Mouse (Mus musculus) spleen, postnatal 4 days (tissue): ENCODE results near the gene Zfp668.
"Not testable (repeated sequence)": the region's sequence is repeated elsewhere in the genome, so short reads cannot be mapped to it uniquely, and the experiment has no call there.

Source experiments
- DNase-seq, 2 experiments: peaks; one replicate each; pipeline ENCODE4 v3.0.0; 2022; ENCODE audit warnings: low spot score in 2 of 2

Zfp668 gene

GRCm38 (mm10) chr7:127876467-127877348, at the start of gene Zfp668:
TSS of gene Zfp668 (minus strand) at chr7:127876828.
- DNase-seq, result peak; percentile 89 to 95

DNA sequence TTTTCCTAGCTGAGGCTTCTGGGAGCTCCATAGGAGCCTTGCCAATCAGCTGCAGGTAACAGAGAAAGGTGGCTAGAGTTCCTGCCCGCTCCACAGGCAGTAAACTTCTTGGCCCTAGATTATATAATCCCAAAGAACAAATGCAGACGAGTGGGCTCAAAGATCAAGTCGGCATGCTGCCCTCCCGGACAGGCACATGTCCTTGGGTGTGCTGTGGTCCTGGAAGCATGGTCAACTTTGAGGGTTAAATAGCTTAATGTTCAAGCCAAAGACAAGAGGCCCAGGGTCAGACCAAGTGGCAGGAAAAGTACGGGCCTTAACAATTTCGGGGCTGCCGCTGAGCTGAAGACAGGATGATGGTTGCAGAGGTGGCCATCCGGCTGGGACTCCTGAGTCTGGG, 49.4 kb upstream of the Zfp668 start:
- no peak for DNase-seq

GRCm38 (mm10) chr7:127925252-127925651, 48.6 kb upstream of the Zfp668 start:
- DNase-seq, result no peak

DNA sequence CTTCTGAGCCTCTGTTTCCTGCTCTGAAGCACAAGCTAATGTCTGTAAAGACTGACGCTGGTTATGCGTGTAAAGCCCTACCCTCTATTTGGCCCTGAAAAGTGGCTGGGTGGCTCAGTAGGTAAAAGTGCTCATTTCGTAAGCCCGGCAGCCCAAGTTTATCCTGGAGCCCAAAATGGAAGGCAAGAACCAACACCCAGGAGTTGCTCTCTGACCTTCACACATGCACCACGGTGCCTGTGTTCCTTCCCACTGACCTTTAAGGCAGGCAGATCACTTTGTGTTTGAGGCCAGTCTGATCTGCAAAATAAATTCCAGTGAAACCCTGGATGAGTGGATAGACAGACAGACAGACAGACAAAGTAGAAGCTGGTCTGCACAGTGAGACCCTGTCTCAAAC, 47.1 kb upstream of the Zfp668 start:
- no peak for DNase-seq

- DNase-seq, result no peak
Measured at GRCm38 (mm10) chr7:127922451-127923275, 46.0 kb upstream of the Zfp668 start.

GRCm38 (mm10) chr7:127921516-127921915, 44.9 kb upstream of the Zfp668 start:
- peak in 1 of 2 experiments; percentile 49 for DNase-seq

DNA sequence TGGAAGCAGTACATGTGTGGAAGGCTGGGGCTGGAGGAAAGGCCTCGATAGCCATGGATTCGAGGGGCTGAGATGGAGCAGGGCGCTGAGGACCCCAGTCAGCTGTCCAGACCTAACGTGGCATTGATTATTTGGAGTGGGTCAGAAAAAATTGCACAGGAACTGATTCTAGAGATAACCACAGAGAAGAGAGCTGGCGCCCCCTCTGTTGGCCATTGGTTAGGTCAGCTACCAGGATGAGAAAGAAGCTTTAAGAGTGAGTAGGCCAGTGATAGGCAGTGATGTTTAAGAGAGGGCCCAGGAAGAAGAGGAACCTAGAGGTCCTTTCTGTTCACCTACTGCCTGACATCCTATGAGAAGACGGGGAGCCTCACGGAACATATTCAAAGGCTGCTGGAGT, 42.7 kb upstream of the Zfp668 start:
- peak in 1 of 2 experiments; percentile 51 for DNase-seq

GRCm38 (mm10) chr7:127918203-127918602, 41.6 kb upstream of the Zfp668 start:
- peak; percentile 69 to 83 for DNase-seq

GRCm38 (mm10) chr7:127915293-127915692, 38.7 kb upstream of the Zfp668 start:
- DNase-seq, result no peak

DNA sequence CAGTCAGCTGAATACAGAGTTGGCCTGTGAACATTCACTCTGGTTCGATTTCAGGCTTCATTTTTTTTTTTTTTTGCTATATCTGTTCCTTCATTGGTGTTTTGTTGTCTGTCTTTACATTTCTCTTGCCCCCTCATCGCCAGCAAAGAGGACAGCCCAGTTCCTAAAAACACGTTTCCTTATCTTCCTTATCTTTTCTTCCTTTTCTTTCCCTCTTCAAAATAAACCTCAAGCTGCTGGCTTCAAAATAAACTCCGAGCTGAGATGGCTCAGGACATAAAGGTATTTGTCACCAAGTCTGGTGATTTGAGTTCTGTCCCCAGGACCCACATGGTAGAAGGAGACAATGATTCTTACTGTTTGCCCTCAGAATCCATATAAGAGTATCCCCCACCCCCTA, 36.3 kb upstream of the Zfp668 start:
- no peak for DNase-seq

DNA sequence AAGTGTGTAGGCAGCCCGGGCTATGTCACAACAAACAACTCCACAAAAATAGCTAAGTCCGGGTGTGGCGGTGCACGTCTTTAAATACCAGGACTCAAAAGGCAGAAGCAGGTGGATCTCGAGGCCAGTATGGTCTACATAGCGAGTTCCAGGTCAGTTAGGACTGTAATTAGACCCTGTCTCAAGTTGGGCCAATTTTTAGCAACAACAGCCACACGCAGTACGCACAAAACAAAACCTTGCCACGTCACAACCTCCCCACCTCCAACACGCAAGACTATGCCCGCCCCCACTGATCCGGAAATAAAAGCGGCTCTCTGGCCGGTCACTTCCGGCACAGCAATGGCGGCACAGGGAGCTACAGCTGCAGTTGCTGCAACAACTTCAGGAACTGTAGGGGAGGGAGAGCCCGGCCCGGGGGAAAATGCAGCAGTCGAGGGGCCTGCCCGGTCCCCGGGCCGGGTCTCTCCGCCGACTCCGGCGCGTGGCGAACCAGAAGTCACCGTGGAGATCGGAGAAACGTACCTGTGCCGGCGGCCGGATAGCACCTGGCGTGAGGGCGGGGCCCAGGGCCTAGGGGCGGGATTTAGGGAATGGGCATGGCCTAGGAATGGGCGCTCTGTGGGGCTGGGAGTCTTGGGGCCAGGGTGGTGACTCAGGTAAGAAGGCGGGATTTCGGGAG, 35.7 kb upstream of the Zfp668 start, which contains the start of gene Kat8:
Gene Kat8 (plus strand): TSS at position 327 of the 682 bp plus-strand sequence.
- DNase-seq, result peak; percentile 84 to 91

- no peak for DNase-seq
Measured at GRCm38 (mm10) chr7:127908656-127909055, 32.0 kb upstream of the Zfp668 start.

DNA sequence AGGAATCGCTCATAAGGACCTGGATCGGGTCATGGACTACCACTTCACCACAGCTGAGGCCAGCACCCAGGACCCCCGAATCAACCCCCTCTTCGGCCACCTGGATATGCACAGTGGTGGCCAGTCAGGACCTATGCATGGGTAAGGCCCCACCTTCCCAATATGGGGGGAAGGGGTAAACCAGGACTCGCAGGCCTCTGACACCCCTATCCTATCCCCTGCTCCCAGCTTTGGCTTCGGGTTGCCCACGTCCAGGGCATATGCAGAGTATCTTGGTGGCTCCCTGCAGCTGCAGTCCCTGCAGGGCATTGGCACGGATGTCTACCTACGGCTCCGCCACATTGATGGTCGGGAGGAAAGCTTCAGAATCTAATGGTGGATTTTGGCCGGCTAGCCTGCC, 31.3 kb upstream of the Zfp668 start:
- DNase-seq, result no peak

DNA sequence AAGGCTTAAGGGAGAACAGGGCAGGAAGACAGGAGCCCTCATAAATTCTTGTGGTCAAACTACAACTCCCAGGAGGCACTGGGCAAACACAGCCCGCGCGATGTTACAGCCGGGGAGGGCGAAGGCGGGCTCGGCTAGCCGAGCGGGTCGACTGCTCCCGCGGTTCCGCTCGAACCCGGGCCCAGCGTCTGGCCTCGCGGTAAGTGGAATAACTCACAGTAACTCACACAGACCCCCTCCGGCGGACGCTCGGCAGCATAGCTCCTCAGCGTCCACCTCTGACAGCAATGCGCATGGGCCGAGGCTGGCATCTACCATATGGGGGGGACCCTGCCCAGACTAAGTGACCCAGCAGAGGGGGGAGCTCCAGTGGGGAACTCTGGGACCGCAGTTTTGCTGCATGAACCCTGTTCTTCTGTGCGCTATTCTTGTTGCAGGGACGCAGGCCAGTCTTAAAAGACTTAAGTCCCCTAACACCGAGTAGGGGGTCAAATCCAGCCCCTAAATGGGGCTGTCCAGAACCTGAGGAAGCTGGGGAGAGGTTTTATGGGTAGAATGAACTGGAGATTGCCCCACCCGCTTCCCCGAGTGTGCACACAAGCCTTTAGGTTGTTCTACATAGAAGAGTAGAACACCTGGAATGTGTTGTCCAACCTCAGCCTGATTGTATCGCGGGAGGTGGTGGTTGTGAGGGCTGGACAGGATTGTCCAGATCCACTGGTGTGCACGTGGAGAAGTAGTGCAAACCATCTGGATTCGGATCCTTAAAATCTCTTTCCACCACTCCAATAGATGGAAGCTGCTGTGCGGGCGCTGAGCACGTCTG, 27.6 kb upstream of the Zfp668 start, which contains the start of gene Bckdk:
Gene Bckdk (plus strand): TSS at position 112 of the 826 bp plus-strand sequence.
- peak; percentile 75 to 89 for DNase-seq

DNA sequence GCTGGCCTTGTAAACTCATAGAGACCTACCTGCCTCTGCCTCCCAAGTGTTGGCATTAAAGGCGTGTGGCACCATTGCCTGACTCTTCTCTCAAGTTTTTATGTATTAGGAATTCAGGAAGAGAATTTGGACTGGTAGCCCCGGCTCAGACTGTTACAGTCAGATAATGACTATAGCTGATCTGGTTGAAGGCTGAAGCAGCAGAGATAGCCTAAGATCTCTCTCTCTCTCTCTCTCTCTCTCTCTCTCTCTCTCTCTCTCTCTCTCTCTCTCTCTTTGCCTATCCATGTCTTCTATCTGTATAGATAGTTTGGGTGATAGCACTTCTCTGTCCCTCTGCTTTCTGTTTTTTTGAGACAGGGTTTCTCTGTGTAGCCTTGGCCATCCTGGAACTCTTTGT, 25.1 kb upstream of the Zfp668 start:
- DNase-seq, result no peak

DNA sequence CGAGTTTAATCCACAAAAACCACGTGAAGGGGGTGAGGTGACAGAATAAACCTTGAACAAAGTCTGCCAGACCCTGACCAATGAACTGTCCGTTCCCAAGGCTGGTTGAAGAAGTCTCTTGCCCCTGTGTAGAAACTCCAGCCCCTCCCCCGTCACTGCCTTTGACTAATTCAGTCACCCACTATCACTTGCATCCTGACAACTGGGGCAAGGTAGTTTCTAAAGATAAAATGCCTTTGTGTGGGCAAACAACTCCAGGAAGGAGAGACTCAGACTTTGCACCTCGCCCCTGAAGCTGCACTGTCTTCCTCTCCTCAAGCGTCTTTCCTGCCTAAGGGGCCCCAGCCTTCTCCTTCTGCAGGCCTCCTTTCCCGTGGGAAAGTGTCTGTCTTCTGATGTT, 23.4 kb upstream of the Zfp668 start:
- DNase-seq, result no peak

DNA sequence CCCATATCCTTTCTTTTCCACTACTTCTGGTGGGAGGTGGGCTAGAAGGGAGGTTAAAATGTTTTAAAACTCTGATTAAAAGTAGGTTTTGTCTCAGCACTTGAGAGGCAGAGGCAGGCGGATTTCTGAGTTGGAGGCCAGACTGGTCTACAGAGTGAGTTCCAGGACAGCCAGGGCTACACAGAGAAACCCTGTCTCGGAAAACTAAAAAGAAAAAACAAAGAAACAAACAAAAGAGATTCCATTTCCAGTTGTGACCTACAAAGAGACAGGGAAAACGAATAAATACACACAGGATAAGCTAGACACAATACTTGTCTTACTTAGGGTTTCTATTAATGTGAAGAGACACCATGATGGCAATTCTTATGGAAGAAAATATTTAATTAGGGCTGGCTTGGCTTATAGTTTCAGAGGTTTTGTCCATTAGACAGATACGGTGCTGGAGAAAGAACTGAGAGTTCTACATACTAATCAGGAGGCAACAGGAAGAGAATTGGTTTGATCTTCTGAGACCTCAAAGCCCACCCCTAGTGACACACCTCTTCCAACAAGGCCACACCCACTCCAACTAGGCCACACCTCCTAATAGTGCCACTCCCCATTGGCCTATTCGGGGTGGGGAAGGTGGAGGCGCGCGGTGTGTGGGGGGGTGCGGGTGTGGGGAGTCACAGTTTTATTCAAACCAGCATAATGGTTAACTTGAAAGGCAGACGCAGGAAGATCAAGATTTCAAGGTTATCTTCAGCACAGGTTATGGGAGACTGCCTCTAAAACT, 21.7 kb upstream of the Zfp668 start:
- DNase-seq, result peak in 1 of 2 experiments; percentile 49

GRCm38 (mm10) chr7:127897542-127897941, 20.9 kb upstream of the Zfp668 start:
- DNase-seq, result no peak

DNA sequence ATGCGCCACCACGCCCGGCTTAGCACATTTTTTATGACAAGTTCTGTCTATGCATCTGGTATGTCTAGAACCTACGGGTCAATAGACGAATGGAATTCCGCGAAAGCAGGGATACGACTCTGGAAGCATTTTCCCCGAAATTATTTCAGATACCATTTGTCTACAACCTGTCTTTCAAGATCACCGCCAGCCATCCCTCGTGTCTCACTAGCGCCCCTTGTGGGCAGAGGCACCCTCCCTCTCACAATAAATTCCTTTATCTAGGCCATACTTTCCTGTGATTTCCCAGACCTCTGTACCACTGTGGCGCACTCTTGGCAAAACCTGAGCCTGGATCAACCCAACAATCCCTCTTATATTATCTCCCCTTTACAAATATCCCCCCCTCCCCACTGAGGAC, 19.8 kb upstream of the Zfp668 start:
- peak; percentile 80 to 92 for DNase-seq

DNA sequence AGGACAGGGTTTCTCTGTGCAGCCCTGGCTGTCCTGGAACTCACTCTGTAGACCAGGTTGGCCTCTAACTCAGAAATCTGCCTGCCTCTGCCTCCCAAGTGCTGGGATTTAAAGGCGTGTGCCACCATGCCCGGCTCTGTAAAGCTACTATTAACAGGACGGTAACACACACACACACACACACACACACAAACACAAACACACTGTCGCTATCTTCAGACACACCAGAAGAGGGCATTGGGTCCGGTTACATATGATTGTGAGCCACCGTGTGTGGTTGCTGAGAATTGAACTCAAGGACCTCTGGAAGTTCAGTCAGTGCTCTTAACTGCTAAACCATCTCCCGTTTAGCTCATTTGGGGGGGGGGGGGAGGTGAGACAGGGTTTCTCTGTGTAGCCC, 19.3 kb upstream of the Zfp668 start:
- not testable (repeated sequence) for DNase-seq
